Mouse (Mus musculus) lung, embryonic 15.5 days (tissue): Measurements from ENCODE around the gene Myh9. TPM values are rescaled to one million over a fixed set of nuclear protein-coding genes. Genes with fewer than 3 reads are reported as not detected.
"Not testable (repeated sequence)": the region's sequence is repeated elsewhere in the genome, so short reads cannot be mapped to it uniquely, and the experiment has no call there.

Source experiments
- ATAC-seq: fragments of 200-750 bp; cut with Nextera tagmentation; 2 replicates; pipeline ENCODE4 v1.8.0; 2017; ENCODE audit warnings: moderate number of reproducible peaks, borderline replicate concordance; ENCODE audit not compliant: low FRiP score, low TSS enrichment; ENCODE audit errors: extremely low read depth
- H3K27ac ChIP-seq: fragments of 300-500 bp; sonication (generic); 2 replicates; pipeline ENCODE4 v1.5.1; 2015; ENCODE audit warnings: moderate library complexity, mild to moderate bottlenecking, inconsistent platforms
- H3K27me3 ChIP-seq: fragments of 300-500 bp; sonication (generic); 2 replicates; pipeline ENCODE4 v1.6.1; 2015; ENCODE audit warnings: inconsistent platforms
- H3K36me3 ChIP-seq: fragments of 300-500 bp; sonication (generic); 2 replicates; pipeline ENCODE4 v1.6.1; 2015; ENCODE audit warnings: inconsistent platforms
- H3K4me1 ChIP-seq: fragments of 300-500 bp; sonication (generic); 2 replicates; pipeline ENCODE4 v1.6.1; 2015; ENCODE audit warnings: inconsistent platforms
- H3K4me2 ChIP-seq: fragments of 300-500 bp; sonication (generic); 2 replicates; pipeline ENCODE4 v1.6.1; 2015; ENCODE audit warnings: inconsistent platforms, mild to moderate bottlenecking, moderate library complexity
- H3K4me3 ChIP-seq: fragments of 300-500 bp; sonication (generic); 2 replicates; pipeline ENCODE4 v1.5.1; 2015; ENCODE audit warnings: mild to moderate bottlenecking, inconsistent platforms
- H3K9ac ChIP-seq: fragments of 300-500 bp; sonication (generic); 2 replicates; pipeline ENCODE4 v1.6.1; 2015; ENCODE audit warnings: inconsistent platforms
- H3K9me3 ChIP-seq: fragments of 300-500 bp; sonication (generic); 2 replicates; pipeline ENCODE4 v1.6.1; 2016; ENCODE audit warnings: inconsistent platforms
- WGBS: fragments of 180-500 bp; shearing (Covaris S2); methylation state at CpG from one replicate; pipeline ENCODE4 v1.1.7; 2015; 5-methylcytosine and 5-hydroxymethylcytosine counted together
- polyA plus RNA-seq: library from polyadenylated mRNA; unstranded; fragments of >200 nt; fragmentation: Nextera tagmentation; extraction: Ambion mirVana; gene quantifications from 2 replicates; pipeline ENCODE4 v1.2.1, GENCODE M21; 2015

Myh9 gene
- polyA plus RNA-seq, 1 experiment from 2014 or later: 67.7 TPM

GRCm38 (mm10) chr15:77752443-77752842 is 89.5 kb downstream of the Myh9 start:
- Histone ChIP-seq H3K9me3 (no peaks in the 10 kb centered on the region), H3K36me3 (no peaks in the 10 kb centered on the region), H3K4me1 (no peaks in the 10 kb centered on the region), H3K27ac (no peak overlapping the region), H3K4me3 (no peak overlapping the region), H3K9ac (no peak overlapping the region), H3K27me3 (no peaks in the 10 kb centered on the region), H3K4me2 (no peak overlapping the region)
- ATAC-seq: no peak
- 43% methylated on average over 11 of the region's 11 CpGs for WGBS

- H3K27me3 ChIP-seq: no peaks in the 10 kb centered on the region
- H3K4me1 ChIP-seq: no peaks in the 10 kb centered on the region
- ATAC-seq: no peak
- no peak overlapping the region for H3K9ac ChIP-seq
- 36% methylated on average over 1 of the region's 1 CpGs for WGBS
- no peak overlapping the region for H3K4me2 ChIP-seq
- H3K9me3 ChIP-seq: no peaks in the 10 kb centered on the region
- H3K36me3 ChIP-seq: no peaks in the 10 kb centered on the region
- no peak overlapping the region for H3K4me3 ChIP-seq
- no peak overlapping the region for H3K27ac ChIP-seq
Observed at GRCm38 (mm10) chr15:77750461-77750860, 91.5 kb downstream of the Myh9 start.

DNA sequence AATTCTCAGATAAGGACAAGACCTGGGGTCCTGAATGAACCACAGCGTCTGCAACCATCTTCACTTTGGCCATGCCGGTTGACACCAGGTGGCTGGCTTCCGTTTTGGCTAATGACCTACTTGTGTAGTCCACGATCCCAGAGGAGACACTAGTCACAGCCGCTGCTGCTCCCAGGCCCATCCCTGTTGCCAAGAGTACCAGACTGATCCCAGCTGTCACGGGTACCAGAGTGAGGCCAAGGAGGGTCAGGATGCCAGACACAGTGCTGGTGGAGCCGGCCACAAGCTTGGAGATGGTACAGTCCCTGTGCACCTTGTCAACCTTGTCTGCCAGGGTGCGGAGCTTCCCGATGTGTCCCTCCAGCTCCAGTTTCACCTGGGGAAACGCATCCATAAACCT is 92.3 kb downstream of the Myh9 start:
- Histone ChIP-seq H3K27me3 (no peaks in the 10 kb centered on the region), H3K36me3 (no peaks in the 10 kb centered on the region), H3K9me3 (no peaks in the 10 kb centered on the region), H3K4me3 (no peak overlapping the region), H3K9ac (no peak overlapping the region), H3K4me1 (no peaks in the 10 kb centered on the region), H3K27ac (no peak overlapping the region), H3K4me2 (no peak overlapping the region)
- no peak for ATAC-seq
- 85% methylated on average over 10 of the region's 10 CpGs for WGBS

DNA sequence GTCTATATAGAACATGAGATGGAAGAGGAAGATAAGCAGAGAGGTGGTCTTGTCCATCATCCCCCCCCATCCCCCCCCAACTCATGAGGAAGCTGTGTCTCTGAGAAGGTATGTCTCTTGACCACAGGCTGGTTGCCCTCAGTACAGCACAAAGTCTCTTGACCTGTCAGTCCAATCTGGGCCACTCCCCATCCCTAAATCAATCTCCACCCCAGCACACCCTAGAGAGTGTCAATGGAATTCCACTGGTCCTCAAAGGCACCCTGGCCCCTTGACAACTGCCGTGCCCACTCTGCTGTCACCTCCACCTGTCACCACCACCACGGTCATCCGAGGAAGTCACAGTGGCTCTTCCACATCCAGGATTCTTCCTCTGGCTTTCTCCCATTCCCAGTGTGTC is 93.6 kb downstream of the Myh9 start:
- Histone ChIP-seq H3K27ac (no peak overlapping the region), H3K9ac (no peak overlapping the region), H3K27me3 (no peaks in the 10 kb centered on the region), H3K9me3 (no peaks in the 10 kb centered on the region), H3K4me2 (no peak overlapping the region), H3K4me3 (no peak overlapping the region), H3K4me1 (no peaks in the 10 kb centered on the region), H3K36me3 (no peaks in the 10 kb centered on the region)
- 48% methylated on average over 3 of the region's 3 CpGs for WGBS
- no peak for ATAC-seq

DNA sequence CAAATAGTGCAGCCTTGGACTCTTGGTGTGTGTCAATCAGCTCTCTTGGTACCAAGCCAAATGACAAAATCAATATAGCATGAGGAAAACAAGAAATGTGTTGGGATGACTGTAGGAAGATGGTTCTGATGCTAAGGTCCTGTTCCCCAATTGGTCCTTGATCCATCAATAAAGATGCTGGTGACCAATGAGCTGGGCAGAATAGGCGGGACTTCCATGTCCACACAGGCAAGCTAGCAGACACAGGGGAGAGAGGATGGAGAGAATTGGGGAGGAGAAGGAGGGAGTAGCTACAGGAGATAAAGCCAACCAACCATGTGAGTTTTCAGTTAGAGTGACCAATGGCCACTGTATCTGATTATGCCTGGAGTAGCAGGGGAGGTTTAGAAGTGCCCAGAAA is 95.6 kb downstream of the Myh9 start:
- no peak overlapping the region for H3K4me3 ChIP-seq
- no peaks in the 10 kb centered on the region for H3K27me3 ChIP-seq
- no peaks in the 10 kb centered on the region for H3K36me3 ChIP-seq
- no peak overlapping the region for H3K9ac ChIP-seq
- no peaks in the 10 kb centered on the region for H3K9me3 ChIP-seq
- no peak overlapping the region for H3K4me2 ChIP-seq
- no peak overlapping the region for H3K27ac ChIP-seq
- ATAC-seq: no peak
- no peaks in the 10 kb centered on the region for H3K4me1 ChIP-seq
- 84% methylated on average over 1 of the region's 1 CpGs for WGBS

GRCm38 (mm10) chr15:77745081-77745480 is 96.9 kb downstream of the Myh9 start:
- H3K4me1 ChIP-seq: no peaks in the 10 kb centered on the region
- no peak overlapping the region for H3K27ac ChIP-seq
- ATAC-seq: no peak
- H3K27me3 ChIP-seq: no peaks in the 10 kb centered on the region
- H3K9me3 ChIP-seq: no peaks in the 10 kb centered on the region
- H3K9ac ChIP-seq: no peak overlapping the region
- H3K4me3 ChIP-seq: no peak overlapping the region
- H3K36me3 ChIP-seq: no peaks in the 10 kb centered on the region
- H3K4me2 ChIP-seq: no peak overlapping the region

- no peak overlapping the region for H3K9ac ChIP-seq
- no peak overlapping the region for H3K4me2 ChIP-seq
- no peak overlapping the region for H3K27ac ChIP-seq
- H3K27me3 ChIP-seq: no peaks in the 10 kb centered on the region
- no peaks in the 10 kb centered on the region for H3K36me3 ChIP-seq
- no peaks in the 10 kb centered on the region for H3K4me1 ChIP-seq
- H3K4me3 ChIP-seq: no peak overlapping the region
- WGBS: 22% methylated on average over 5 of the region's 5 CpGs
- ATAC-seq: no peak
- H3K9me3 ChIP-seq: no peaks in the 10 kb centered on the region
Observed at GRCm38 (mm10) chr15:77744632-77745031, 97.3 kb downstream of the Myh9 start.

DNA sequence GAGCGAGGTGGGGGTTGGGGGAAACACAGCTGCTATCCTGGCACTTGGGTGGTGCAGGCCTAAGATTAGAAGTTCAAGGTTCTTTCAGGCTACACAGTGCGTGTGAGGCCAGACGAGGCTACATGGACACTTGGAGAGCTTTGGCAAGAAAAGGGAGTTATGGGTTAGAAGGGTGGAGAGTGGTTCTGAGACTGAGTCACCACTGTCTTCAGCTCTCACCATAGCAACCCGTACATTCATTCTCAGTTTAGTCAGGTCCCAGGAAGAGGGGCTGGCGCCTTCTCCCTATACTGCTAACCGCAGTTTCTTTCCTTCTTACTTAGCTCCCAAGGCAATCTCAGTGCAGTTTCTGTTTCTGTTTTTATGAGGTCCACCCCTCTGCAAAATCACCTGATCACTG is 100.4 kb downstream of the Myh9 start:
- 76% methylated on average over 6 of the region's 6 CpGs for WGBS
- not testable (repeated sequence) for H3K27ac ChIP-seq, H3K9me3 ChIP-seq, H3K27me3 ChIP-seq, H3K4me3 ChIP-seq, H3K4me1 ChIP-seq, H3K4me2 ChIP-seq, ATAC-seq, H3K36me3 ChIP-seq, H3K9ac ChIP-seq

- ATAC-seq: no peak
- Histone ChIP-seq H3K4me2 (no peak overlapping the region), H3K4me1 (no peaks in the 10 kb centered on the region), H3K27ac (no peak overlapping the region), H3K27me3 (no peaks in the 10 kb centered on the region), H3K4me3 (no peak overlapping the region), H3K36me3 (no peaks in the 10 kb centered on the region), H3K9me3 (no peaks in the 10 kb centered on the region), H3K9ac (no peak overlapping the region)
- WGBS: 66% methylated on average over 9 of the region's 9 CpGs
Observed at GRCm38 (mm10) chr15:77740511-77741297, 101.3 kb downstream of the Myh9 start.

GRCm38 (mm10) chr15:77733903-77734302 is 108.1 kb downstream of the Myh9 start:
- WGBS: 47% methylated on average over 4 of the region's 4 CpGs
- not testable (repeated sequence) for H3K4me2 ChIP-seq, H3K9ac ChIP-seq, H3K36me3 ChIP-seq, H3K27me3 ChIP-seq, H3K27ac ChIP-seq, H3K4me1 ChIP-seq, ATAC-seq, H3K9me3 ChIP-seq, H3K4me3 ChIP-seq

GRCm38 (mm10) chr15:77733380-77733779 is 108.6 kb downstream of the Myh9 start:
- not testable (repeated sequence) for H3K27ac ChIP-seq, H3K27me3 ChIP-seq, H3K4me1 ChIP-seq, H3K9me3 ChIP-seq, ATAC-seq, H3K36me3 ChIP-seq, H3K9ac ChIP-seq, H3K4me2 ChIP-seq, H3K4me3 ChIP-seq
- WGBS: 37% methylated on average over 8 of the region's 8 CpGs

- not testable (repeated sequence) for H3K4me2 ChIP-seq, H3K36me3 ChIP-seq, ATAC-seq, H3K4me3 ChIP-seq, H3K9ac ChIP-seq, H3K9me3 ChIP-seq, H3K27me3 ChIP-seq, H3K4me1 ChIP-seq, H3K27ac ChIP-seq
- 69% methylated on average over 10 of the region's 10 CpGs for WGBS
Observed at GRCm38 (mm10) chr15:77732851-77733250, 109.1 kb downstream of the Myh9 start.

- no peak for ATAC-seq
- Histone ChIP-seq H3K4me3 (no peak overlapping the region), H3K27me3 (no peaks in the 10 kb centered on the region), H3K36me3 (no peaks in the 10 kb centered on the region), H3K4me1 (no peaks in the 10 kb centered on the region), H3K27ac (no peak overlapping the region), H3K4me2 (no peak overlapping the region), H3K9ac (no peak overlapping the region), H3K9me3 (no peaks in the 10 kb centered on the region)
- 84% methylated on average over 5 of the region's 5 CpGs for WGBS
Observed at GRCm38 (mm10) chr15:77731605-77732004, 110.4 kb downstream of the Myh9 start.
